Mouse (Mus musculus) embryo, embryonic 10 days (tissue): ENCODE data around the gene Antxr1.
"Not testable (repeated sequence)": the region's sequence is repeated elsewhere in the genome, so short reads cannot be mapped to it uniquely, and the experiment has no call there.

Source experiments
- DNase-seq: peaks from one replicate; pipeline ENCODE4 v3.0.0-alpha.2; 2015; ENCODE audit warnings: low spot score

Antxr1 gene

GRCm38 (mm10) chr6:87101281-87101954 lies 234.2 kb downstream of the Antxr1 start:
- DNase-seq: peak; percentile 90

GRCm38 (mm10) chr6:87100297-87101020 lies 235.2 kb downstream of the Antxr1 start:
- no peak for DNase-seq

GRCm38 (mm10) chr6:87099671-87100296 lies 235.8 kb downstream of the Antxr1 start:
- no peak for DNase-seq

GRCm38 (mm10) chr6:87099261-87099660 lies 236.4 kb downstream of the Antxr1 start:
- DNase-seq: peak; percentile 33

- not testable (repeated sequence) for DNase-seq
Observed at GRCm38 (mm10) chr6:87093631-87094030, 242.0 kb downstream of the Antxr1 start.

GRCm38 (mm10) chr6:87092476-87092875 lies 243.1 kb downstream of the Antxr1 start:
- no peak for DNase-seq

- no peak for DNase-seq
Observed at GRCm38 (mm10) chr6:87090877-87091276, 244.7 kb downstream of the Antxr1 start.

- DNase-seq: no peak
Observed at GRCm38 (mm10) chr6:87088356-87088755, 247.3 kb downstream of the Antxr1 start.

- DNase-seq: no peak
Observed at GRCm38 (mm10) chr6:87085026-87085425, 250.6 kb downstream of the Antxr1 start.
